Mouse (Mus musculus): ENCODE data around the gene Nab1. TPM values are rescaled to one million over a fixed set of nuclear protein-coding genes. Genes with fewer than 3 reads are reported as not detected.
"Not testable (repeated sequence)": the region's sequence is repeated elsewhere in the genome, so short reads cannot be mapped to it uniquely, and the experiment has no call there.

The Nab1 gene
- polyA plus RNA-seq (2015; fragmentation: Nextera tagmentation; extraction: Ambion mirVana) = 8.9 and 9.2 TPM in 2 replicates

- peak within 1 kb of the TSS; percentile 78 for H3K4me3 ChIP-seq
- peak within 1 kb of the TSS; percentile 83 for H3K4me2 ChIP-seq
- H3K9me3 ChIP-seq = no peaks in the 10 kb centered on the region
- under 1% methylated on average over 45 of the region's 80 CpGs for WGBS
- no peaks in the 10 kb centered on the region for H3K27me3 ChIP-seq
- H3K4me1 ChIP-seq (replicated peaks) = peaks cover 7% of the 10 kb centered on the region
- no peaks in the 10 kb centered on the region for H3K36me3 ChIP-seq
- peak within 1 kb of the TSS; percentile 82 for H3K9ac ChIP-seq
- H3K27ac ChIP-seq = peak within 1 kb of the TSS; percentile 81
- peak; percentile 93 for ATAC-seq (ENCODE audit: low FRiP score)
These were observed at the start of gene Nab1 for GRCm38 (mm10) chr1:52500314-52500981. Nab1 (minus strand) TSS chr1:52500679.

GRCm38 (mm10) chr1:52547451-52547850 lies 47.0 kb upstream of the Nab1 start:
- Histone ChIP-seq H3K4me2 (no peak overlapping the region), H3K27ac (no peak overlapping the region), H3K4me3 (no peak overlapping the region), H3K27me3 (no peaks in the 10 kb centered on the region), H3K9me3 (peaks cover 5% of the 10 kb centered on the region; the same call in 1 of the 2 replicates), H3K9ac (no peak overlapping the region), H3K4me1 (replicated peaks) (no peaks in the 10 kb centered on the region), H3K36me3 (no peaks in the 10 kb centered on the region)
- WGBS = 88% methylated on average over 5 of the region's 5 CpGs
- ATAC-seq (ENCODE audit: low FRiP score) = no peak

- 88% methylated on average over 3 of the region's 3 CpGs for WGBS
- Histone ChIP-seq H3K27me3 (no peaks in the 10 kb centered on the region), H3K36me3 (no peaks in the 10 kb centered on the region), H3K4me1 (replicated peaks) (no peaks in the 10 kb centered on the region), H3K9me3 (peaks cover 5% of the 10 kb centered on the region; the same call in 1 of the 2 replicates), H3K9ac (no peak overlapping the region), H3K27ac (no peak overlapping the region), H3K4me3 (no peak overlapping the region), H3K4me2 (no peak overlapping the region)
- no peak for ATAC-seq (ENCODE audit: low FRiP score)
These were observed 46.3 kb upstream of the Nab1 start for GRCm38 (mm10) chr1:52546796-52547195.

- not testable (repeated sequence) for H3K4me1 ChIP-seq (replicated peaks); H3K4me2 ChIP-seq; H3K36me3 ChIP-seq; H3K27me3 ChIP-seq; H3K4me3 ChIP-seq; H3K9ac ChIP-seq; H3K27ac ChIP-seq; ATAC-seq (ENCODE audit: low FRiP score); H3K9me3 ChIP-seq
- 82% methylated on average over 3 of the region's 3 CpGs for WGBS
These were observed 39.6 kb upstream of the Nab1 start for GRCm38 (mm10) chr1:52540124-52540523.

GRCm38 (mm10) chr1:52529933-52530332 lies 29.5 kb upstream of the Nab1 start:
- Histone ChIP-seq H3K9ac (no peak overlapping the region), H3K4me1 (replicated peaks) (no peaks in the 10 kb centered on the region; the same call in 1 of the 2 replicates), H3K36me3 (no peaks in the 10 kb centered on the region), H3K27ac (no peak overlapping the region), H3K27me3 (no peaks in the 10 kb centered on the region), H3K9me3 (no peaks in the 10 kb centered on the region), H3K4me3 (no peak overlapping the region), H3K4me2 (no peak overlapping the region)
- no peak for ATAC-seq (ENCODE audit: low FRiP score)

GRCm38 (mm10) chr1:52527656-52528055 lies 27.2 kb upstream of the Nab1 start:
- Histone ChIP-seq H3K4me3 (no peak overlapping the region), H3K9ac (no peak overlapping the region), H3K4me1 (replicated peaks) (peaks cover 7% of the 10 kb centered on the region), H3K27ac (no peak overlapping the region), H3K36me3 (no peaks in the 10 kb centered on the region), H3K27me3 (no peaks in the 10 kb centered on the region), H3K9me3 (no peaks in the 10 kb centered on the region), H3K4me2 (no peak overlapping the region)
- no peak for ATAC-seq (ENCODE audit: low FRiP score)
- 41% methylated on average over 2 of the region's 2 CpGs for WGBS

GRCm38 (mm10) chr1:52527252-52527651 lies 26.8 kb upstream of the Nab1 start:
- WGBS = 58% methylated on average over 2 of the region's 2 CpGs
- Histone ChIP-seq H3K4me1 (replicated peaks) (peaks cover 7% of the 10 kb centered on the region), H3K9ac (no peak overlapping the region), H3K36me3 (no peaks in the 10 kb centered on the region), H3K27ac (no peak overlapping the region), H3K4me2 (no peak overlapping the region), H3K9me3 (no peaks in the 10 kb centered on the region), H3K27me3 (no peaks in the 10 kb centered on the region), H3K4me3 (no peak overlapping the region)
- no peak for ATAC-seq (ENCODE audit: low FRiP score)

GRCm38 (mm10) chr1:52524663-52525062 lies 24.2 kb upstream of the Nab1 start:
- Histone ChIP-seq H3K4me3 (no peak overlapping the region), H3K27me3 (no peaks in the 10 kb centered on the region), H3K9me3 (no peaks in the 10 kb centered on the region), H3K4me1 (replicated peaks) (peaks cover 10% of the 10 kb centered on the region), H3K9ac (no peak overlapping the region), H3K27ac (no peak overlapping the region), H3K36me3 (no peaks in the 10 kb centered on the region), H3K4me2 (no peak overlapping the region)
- ATAC-seq (ENCODE audit: low FRiP score) = no peak
- WGBS = 79% methylated on average over 5 of the region's 5 CpGs

GRCm38 (mm10) chr1:52524150-52524549 lies 23.7 kb upstream of the Nab1 start:
- H3K36me3 ChIP-seq = no peaks in the 10 kb centered on the region
- H3K9ac ChIP-seq = no peak overlapping the region
- ATAC-seq (ENCODE audit: low FRiP score) = peak; percentile 85
- peaks cover 10% of the 10 kb centered on the region for H3K4me1 ChIP-seq (replicated peaks)
- WGBS = 52% methylated on average over 7 of the region's 7 CpGs
- no peak overlapping the region for H3K27ac ChIP-seq
- H3K27me3 ChIP-seq = no peaks in the 10 kb centered on the region
- no peak overlapping the region for H3K4me2 ChIP-seq
- no peak overlapping the region for H3K4me3 ChIP-seq
- no peaks in the 10 kb centered on the region for H3K9me3 ChIP-seq

- Histone ChIP-seq H3K27me3 (no peaks in the 10 kb centered on the region), H3K27ac (no peak overlapping the region), H3K9ac (no peak overlapping the region), H3K9me3 (no peaks in the 10 kb centered on the region), H3K4me3 (no peak overlapping the region), H3K4me2 (no peak overlapping the region), H3K4me1 (replicated peaks) (peaks cover 10% of the 10 kb centered on the region), H3K36me3 (no peaks in the 10 kb centered on the region)
- WGBS = 70% methylated on average over 8 of the region's 8 CpGs
- no peak for ATAC-seq (ENCODE audit: low FRiP score)
These were observed 21.0 kb upstream of the Nab1 start for GRCm38 (mm10) chr1:52521436-52521993.

- Histone ChIP-seq H3K36me3 (no peaks in the 10 kb centered on the region), H3K9me3 (no peaks in the 10 kb centered on the region), H3K9ac (no peak overlapping the region), H3K4me2 (no peak overlapping the region), H3K4me3 (no peak overlapping the region), H3K27me3 (no peaks in the 10 kb centered on the region), H3K4me1 (replicated peaks) (peaks cover 10% of the 10 kb centered on the region), H3K27ac (no peak overlapping the region)
- WGBS = 93% methylated on average over 7 of the region's 7 CpGs
- no peak for ATAC-seq (ENCODE audit: low FRiP score)
These were observed 19.7 kb upstream of the Nab1 start for GRCm38 (mm10) chr1:52520131-52520530.

- H3K27me3 ChIP-seq = no peaks in the 10 kb centered on the region
- no peaks in the 10 kb centered on the region for H3K9me3 ChIP-seq
- no peak overlapping the region for H3K9ac ChIP-seq
- no peaks in the 10 kb centered on the region for H3K36me3 ChIP-seq
- no peak overlapping the region for H3K4me2 ChIP-seq
- WGBS = 90% methylated on average over 3 of the region's 3 CpGs
- no peak for ATAC-seq (ENCODE audit: low FRiP score)
- H3K4me3 ChIP-seq = no peak overlapping the region
- no peak overlapping the region for H3K27ac ChIP-seq
- H3K4me1 ChIP-seq (replicated peaks) = no peaks in the 10 kb centered on the region
These were observed 14.8 kb upstream of the Nab1 start for GRCm38 (mm10) chr1:52515249-52515648.

GRCm38 (mm10) chr1:52511788-52512425 lies 11.4 kb upstream of the Nab1 start:
- no peaks in the 10 kb centered on the region for H3K9me3 ChIP-seq
- WGBS = 92% methylated on average over 1 of the region's 1 CpGs
- H3K4me3 ChIP-seq = no peak overlapping the region
- no peak overlapping the region for H3K27ac ChIP-seq
- H3K4me1 ChIP-seq (replicated peaks) = no peaks in the 10 kb centered on the region
- no peak for ATAC-seq (ENCODE audit: low FRiP score)
- H3K4me2 ChIP-seq = no peak overlapping the region
- no peaks in the 10 kb centered on the region for H3K36me3 ChIP-seq
- no peak overlapping the region for H3K9ac ChIP-seq
- no peaks in the 10 kb centered on the region for H3K27me3 ChIP-seq

Measured in hindbrain, embryonic 13.5 days (tissue).